Mouse (Mus musculus) heart, embryonic 16.5 days (tissue): ENCODE data around the gene Clcn1. TPM values are rescaled to one million over a fixed set of nuclear protein-coding genes. Genes with fewer than 3 reads are reported as not detected.

ENCODE experiments used
- ATAC-seq: fragments of 200-750 bp; cut with Nextera tagmentation; replicated peaks from 2 replicates; pipeline ENCODE4 v1.8.0; 2017; ENCODE audit warnings: moderate number of reproducible peaks; ENCODE audit not compliant: insufficient read depth, low FRiP score; ENCODE audit errors: extremely low read depth
- H3K27ac ChIP-seq: fragments of 300-500 bp; sonication (generic); 2 replicates; pipeline ENCODE4 v1.5.1; 2014; ENCODE audit warnings: mild to moderate bottlenecking, low read length, control low read depth, moderate library complexity
- H3K27me3 ChIP-seq: fragments of 300-500 bp; sonication (generic); 2 replicates; pipeline ENCODE4 v1.6.1; 2014; ENCODE audit warnings: low read length, mixed read lengths; ENCODE audit not compliant: control insufficient read depth, insufficient read depth
- H3K36me3 ChIP-seq: fragments of 300-500 bp; sonication (generic); 2 replicates; pipeline ENCODE4 v1.6.1; 2014; ENCODE audit not compliant: control insufficient read depth, insufficient read depth
- H3K4me1 ChIP-seq: fragments of 300-500 bp; sonication (generic); 2 replicates; pipeline ENCODE4 v1.6.1; 2014; ENCODE audit warnings: low read length, mixed read lengths; ENCODE audit not compliant: control insufficient read depth, insufficient read depth
- H3K4me2 ChIP-seq: fragments of 300-500 bp; sonication (generic); 2 replicates; pipeline ENCODE4 v1.6.1; 2014; ENCODE audit warnings: low read depth, mild to moderate bottlenecking, control low read depth, low read length
- H3K4me3 ChIP-seq: fragments of 300-500 bp; sonication (generic); 2 replicates; pipeline ENCODE4 v1.5.1; 2014; ENCODE audit warnings: mild to moderate bottlenecking, control low read depth, low read length
- H3K9ac ChIP-seq: fragments of 300-500 bp; sonication (generic); 2 replicates; pipeline ENCODE4 v1.6.1; 2014; ENCODE audit warnings: low read length, control low read depth
- H3K9me3 ChIP-seq: fragments of 300-500 bp; sonication (generic); replicated peaks from 2 replicates; pipeline ENCODE4 v1.6.1; 2016; ENCODE audit warnings: low read length; ENCODE audit not compliant: control insufficient read depth
- WGBS: fragments of 180-500 bp; shearing (Covaris S2); extraction: QIAGEN DNeasy Blood & Tissue Kit; methylation state at CpG from one replicate; pipeline ENCODE4 v1.1.7; 2014; 5-methylcytosine and 5-hydroxymethylcytosine counted together
- polyA plus RNA-seq: library from polyadenylated mRNA; unstranded; fragments of >200 nt; fragmentation: Nextera tagmentation; extraction: Ambion mirVana; gene quantifications from 2 replicates; pipeline ENCODE4 v1.2.1, GENCODE M21; 2015

Gene Clcn1
- polyA plus RNA-seq, 1 experiment from 2014 or later = 0.45 TPM

DNA sequence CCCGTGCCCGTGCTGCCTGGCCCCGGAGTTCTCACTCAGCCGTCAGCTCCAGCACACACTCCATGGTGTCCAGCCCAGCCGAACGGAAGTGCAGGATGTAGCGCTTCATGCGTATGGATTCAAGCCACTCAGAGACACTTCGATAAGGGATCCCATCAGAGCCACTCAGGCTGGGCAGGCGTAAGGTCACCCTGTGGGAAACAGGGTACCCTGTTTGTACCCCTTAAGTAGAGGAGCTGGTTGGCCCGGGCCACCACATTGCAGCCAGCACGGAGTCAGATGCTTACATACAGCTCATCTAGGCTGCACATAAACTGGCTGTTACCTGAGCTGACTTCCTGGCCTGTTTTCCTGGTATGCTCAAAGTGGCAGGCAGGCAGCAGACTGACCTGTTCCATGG, 72.4 kb downstream of the Clcn1 start:
- Histone ChIP-seq H3K9ac (peak overlapping the region; percentile 28; the same call in 1 of the 2 replicates), H3K4me1 (peaks cover 73% of the 10 kb centered on the region), H3K4me2 (no peak overlapping the region), H3K27ac (peak overlapping the region; percentile 80), H3K4me3 (no peak overlapping the region), H3K9me3 (no peaks in the 10 kb centered on the region), H3K36me3 (peaks cover 45% of the 10 kb centered on the region), H3K27me3 (no peaks in the 10 kb centered on the region)
- no peak for ATAC-seq
- 64% methylated on average over 12 of the region's 12 CpGs for WGBS

DNA sequence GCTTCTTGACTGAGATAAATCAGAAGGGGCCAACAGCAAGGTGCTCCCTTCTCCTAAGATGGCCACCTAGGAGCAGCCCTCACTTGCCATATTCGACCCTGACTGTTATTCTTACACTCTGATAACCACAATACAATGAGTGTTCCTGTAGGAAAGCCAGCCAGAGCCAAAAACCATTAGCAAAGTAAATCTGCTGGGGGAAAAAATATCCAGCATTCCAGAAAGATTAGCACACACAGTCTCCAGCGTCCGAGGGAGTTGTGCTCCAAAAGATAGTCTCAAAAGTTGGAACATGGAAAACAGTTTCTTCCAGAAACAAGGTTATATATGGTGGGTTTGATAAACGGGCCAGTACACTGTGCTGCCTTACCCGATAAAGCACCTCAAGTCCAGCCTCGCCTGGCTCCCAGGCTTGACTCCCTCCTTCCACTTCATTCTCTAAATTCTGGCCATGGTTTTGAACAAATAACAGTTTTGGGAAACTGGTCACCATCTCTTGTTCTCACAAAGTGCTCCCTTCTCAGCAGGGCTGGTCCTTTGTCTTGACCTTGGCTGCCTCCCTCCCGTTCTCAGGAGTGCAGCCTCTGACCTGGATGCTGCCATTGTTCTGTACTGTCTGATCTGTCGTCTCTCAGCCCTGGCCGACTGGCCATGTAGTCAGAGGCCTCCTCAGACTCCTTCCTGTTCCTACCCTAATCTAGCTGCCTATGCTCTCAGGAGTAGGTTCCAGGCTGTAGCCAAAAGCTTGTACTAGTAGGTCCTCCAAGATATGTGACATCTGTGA, 73.1 kb downstream of the Clcn1 start:
- Histone ChIP-seq H3K27ac (peak overlapping the region; percentile 80), H3K9ac (no peak overlapping the region), H3K27me3 (no peaks in the 10 kb centered on the region), H3K4me3 (no peak overlapping the region), H3K4me1 (peaks cover 66% of the 10 kb centered on the region), H3K36me3 (peaks cover 45% of the 10 kb centered on the region), H3K9me3 (no peaks in the 10 kb centered on the region), H3K4me2 (no peak overlapping the region)
- peak; percentile 42; the same call in 1 of the 2 replicates for ATAC-seq
- WGBS = 37% methylated on average over 9 of the region's 9 CpGs

DNA sequence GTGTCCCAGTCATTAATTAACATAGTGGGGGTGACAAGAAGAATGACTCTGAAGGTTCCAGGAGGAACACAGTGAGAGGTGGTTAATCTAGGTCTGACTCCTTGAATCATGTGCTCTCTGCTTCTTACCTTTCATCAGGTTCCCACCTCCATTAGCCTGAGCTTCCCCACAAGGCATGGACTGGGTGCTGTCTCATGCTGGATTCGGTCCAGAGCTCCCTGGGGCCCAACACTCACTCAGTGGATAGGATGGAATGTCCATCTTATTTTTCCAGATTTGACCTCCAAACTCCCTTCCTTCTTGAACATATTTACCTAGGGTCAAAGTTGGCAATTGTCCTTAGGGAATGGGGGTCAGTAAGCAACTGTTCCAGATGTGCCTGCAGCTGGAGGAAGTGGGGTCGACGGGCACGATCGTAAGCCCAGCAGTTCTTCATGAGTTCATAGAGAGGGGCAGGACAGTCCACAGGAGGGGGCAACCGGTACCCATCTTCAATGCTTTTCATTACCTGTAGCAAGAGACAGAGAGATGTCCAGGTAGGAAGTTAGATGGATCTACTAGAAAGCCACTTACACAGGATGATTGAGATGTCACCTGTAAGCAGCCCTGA, 73.9 kb downstream of the Clcn1 start:
- no peak overlapping the region for H3K4me2 ChIP-seq
- H3K4me3 ChIP-seq = no peak overlapping the region

DNA sequence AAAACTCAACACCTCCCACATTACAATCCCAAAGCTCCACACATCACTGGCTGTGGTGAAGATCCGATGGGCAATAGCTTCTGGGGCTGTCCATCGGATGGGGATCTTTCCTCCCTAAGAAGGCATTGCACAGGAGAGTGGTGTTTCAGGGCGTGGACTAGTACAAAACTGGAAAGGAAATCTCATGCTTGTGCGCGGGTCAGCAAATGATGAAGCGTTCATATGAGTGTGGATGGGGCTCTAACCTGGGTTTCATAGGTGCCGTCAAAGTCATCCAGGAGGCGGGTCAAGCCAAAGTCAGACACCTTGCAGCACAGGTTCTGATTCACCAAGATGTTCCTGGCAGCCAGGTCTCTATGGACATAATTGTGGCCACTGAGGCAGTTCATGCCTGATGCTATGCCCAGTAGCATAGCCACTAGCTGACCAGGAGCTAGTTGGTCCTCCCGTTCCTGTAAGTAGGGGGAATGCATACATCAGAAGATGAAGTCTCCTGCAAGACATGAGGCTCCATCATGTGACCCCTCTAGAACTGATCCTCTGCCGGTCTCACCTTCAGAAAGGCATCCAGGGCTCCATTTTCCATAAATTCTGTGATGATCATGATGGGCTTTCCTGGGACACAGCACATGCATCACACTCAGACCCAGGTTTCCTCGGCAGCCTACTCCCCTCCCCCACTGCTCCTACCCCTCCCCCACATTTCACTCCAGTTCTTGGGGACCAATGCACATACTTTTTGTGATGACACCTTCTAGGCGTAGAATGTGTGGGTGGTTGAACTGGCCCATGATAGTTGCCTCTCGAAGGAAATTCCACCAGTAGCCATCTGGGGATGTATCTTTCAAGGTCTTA, 74.8 kb downstream of the Clcn1 start:
- Histone ChIP-seq H3K4me2 (no peak overlapping the region), H3K9ac (no peak overlapping the region), H3K9me3 (no peaks in the 10 kb centered on the region), H3K27ac (no peak overlapping the region), H3K4me1 (peaks cover 55% of the 10 kb centered on the region), H3K27me3 (no peaks in the 10 kb centered on the region), H3K36me3 (peaks cover 34% of the 10 kb centered on the region), H3K4me3 (no peak overlapping the region)
- no peak for ATAC-seq
- WGBS = 85% methylated on average over 13 of the region's 13 CpGs

More for the DNA sequence above, 73.9 kb downstream of the Clcn1 start:
- H3K9me3 ChIP-seq = no peaks in the 10 kb centered on the region
- H3K27me3 ChIP-seq = no peaks in the 10 kb centered on the region
- H3K36me3 ChIP-seq = peaks cover 41% of the 10 kb centered on the region
- H3K9ac ChIP-seq = no peak overlapping the region
- ATAC-seq = no peak
- H3K27ac ChIP-seq = peak overlapping the region; percentile 80
- H3K4me1 ChIP-seq = peaks cover 58% of the 10 kb centered on the region
- 78% methylated on average over 6 of the region's 6 CpGs for WGBS

DNA sequence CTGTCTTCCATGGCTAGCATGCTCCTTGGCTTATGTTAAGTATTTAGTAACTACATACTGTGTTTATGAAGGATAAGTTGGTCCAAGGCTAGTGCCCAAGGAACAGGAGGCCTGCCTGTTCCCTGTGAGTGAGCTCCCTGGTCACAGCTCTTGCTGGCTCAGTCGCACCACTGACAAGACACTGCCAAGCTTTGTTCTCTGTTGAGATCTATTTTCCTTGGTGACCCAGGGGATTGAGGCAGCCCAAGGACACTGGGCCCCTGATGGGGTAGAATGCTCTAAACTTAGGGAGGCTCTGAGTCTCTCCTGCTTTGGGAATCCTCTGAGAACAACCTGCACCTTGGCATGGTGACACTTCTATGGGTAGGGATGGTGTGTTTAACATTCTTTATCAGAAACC, 75.6 kb downstream of the Clcn1 start:
- no peak overlapping the region for H3K9ac ChIP-seq
- peak overlapping the region; percentile 43 for H3K27ac ChIP-seq
- H3K36me3 ChIP-seq = peaks cover 26% of the 10 kb centered on the region
- H3K27me3 ChIP-seq = no peaks in the 10 kb centered on the region
- H3K9me3 ChIP-seq = no peaks in the 10 kb centered on the region
- H3K4me3 ChIP-seq = no peak overlapping the region
- no peak overlapping the region for H3K4me2 ChIP-seq
- H3K4me1 ChIP-seq = peaks cover 47% of the 10 kb centered on the region
- 42% methylated on average over 1 of the region's 1 CpGs for WGBS
- ATAC-seq = no peak

DNA sequence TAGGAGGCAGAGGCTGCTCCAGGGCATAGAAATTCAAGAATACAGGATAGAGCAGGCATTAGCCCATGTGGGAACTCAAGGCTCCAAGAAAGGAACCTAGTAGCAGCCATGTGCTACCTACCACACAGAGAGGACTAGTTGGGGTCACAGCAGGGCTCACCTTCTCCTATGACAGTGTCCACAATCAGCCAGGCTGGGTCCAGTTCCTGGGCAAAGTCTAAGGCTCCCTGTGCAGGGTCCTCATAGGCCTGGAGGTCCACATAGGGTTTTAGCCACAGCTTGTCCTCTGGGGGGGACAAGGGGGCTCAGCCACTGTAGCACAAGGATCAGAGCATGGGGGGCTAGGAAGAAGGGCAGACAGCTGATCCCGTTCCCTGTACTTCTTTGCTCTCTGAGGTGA, 76.0 kb downstream of the Clcn1 start:
- Histone ChIP-seq H3K4me1 (peaks cover 43% of the 10 kb centered on the region), H3K9ac (no peak overlapping the region), H3K36me3 (peaks cover 22% of the 10 kb centered on the region), H3K9me3 (no peaks in the 10 kb centered on the region), H3K27me3 (no peaks in the 10 kb centered on the region), H3K27ac (peak overlapping the region; percentile 43), H3K4me3 (no peak overlapping the region), H3K4me2 (no peak overlapping the region)
- ATAC-seq = no peak
- WGBS = 64% methylated on average over 1 of the region's 1 CpGs

DNA sequence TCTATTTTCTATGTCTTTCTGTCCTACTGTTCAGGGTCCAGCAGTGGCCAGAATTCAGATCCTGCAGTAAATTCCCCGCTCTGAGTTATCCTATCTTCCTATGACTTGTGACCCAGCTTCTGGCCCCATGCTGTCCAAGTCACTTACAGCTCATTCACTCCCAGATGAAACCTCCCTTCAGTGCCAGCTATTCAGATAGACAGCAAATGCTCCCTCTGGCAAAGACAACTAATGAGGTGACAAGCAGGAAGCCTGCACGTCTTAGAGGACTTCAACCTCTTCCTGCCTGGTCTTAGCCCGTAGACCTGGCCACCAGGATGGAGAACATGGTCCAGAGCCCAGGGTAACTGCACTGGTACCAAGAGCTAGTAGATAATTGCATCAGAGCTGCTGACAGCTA, 76.5 kb downstream of the Clcn1 start:
- ATAC-seq = no peak; the same call in 1 of the 2 replicates
- no peak overlapping the region for H3K4me3 ChIP-seq
- H3K9me3 ChIP-seq = no peaks in the 10 kb centered on the region
- H3K4me1 ChIP-seq = peaks cover 38% of the 10 kb centered on the region
- WGBS = 22% methylated on average over 3 of the region's 3 CpGs
- H3K27ac ChIP-seq = peak overlapping the region; percentile 43; the same call in 1 of the 2 replicates
- no peaks in the 10 kb centered on the region for H3K27me3 ChIP-seq
- H3K4me2 ChIP-seq = no peak overlapping the region
- H3K9ac ChIP-seq = no peak overlapping the region
- peaks cover 19% of the 10 kb centered on the region for H3K36me3 ChIP-seq

DNA sequence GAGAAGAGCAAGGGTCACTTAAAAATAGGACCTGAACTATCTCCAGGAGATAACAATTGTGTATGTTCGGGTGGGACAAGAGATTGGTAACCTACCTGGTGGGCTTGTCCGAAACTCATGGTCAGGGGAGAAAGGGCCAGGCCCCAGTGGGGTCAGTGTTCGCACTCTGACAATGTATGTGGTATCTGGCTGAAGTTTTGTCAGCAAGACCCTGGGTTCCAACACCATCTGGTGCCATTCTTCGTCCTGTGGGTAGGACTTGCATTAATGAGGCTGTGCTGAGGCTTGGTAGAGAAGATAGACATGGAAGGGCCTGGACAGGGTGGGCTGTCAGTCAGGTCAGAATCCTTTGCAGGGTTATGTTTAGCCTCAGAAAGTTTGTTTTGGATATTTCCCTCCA, 77.6 kb downstream of the Clcn1 start:
- Histone ChIP-seq H3K9ac (no peak overlapping the region), H3K27me3 (no peaks in the 10 kb centered on the region)
- ATAC-seq = no peak

More for the DNA sequence above, 77.6 kb downstream of the Clcn1 start:
- Histone ChIP-seq H3K9me3 (no peaks in the 10 kb centered on the region), H3K4me3 (no peak overlapping the region), H3K4me2 (no peak overlapping the region), H3K4me1 (peaks cover 33% of the 10 kb centered on the region), H3K27ac (no peak overlapping the region), H3K36me3 (peaks cover 10% of the 10 kb centered on the region)
- 80% methylated on average over 4 of the region's 4 CpGs for WGBS
